Mouse (Mus musculus) spleen, adult 2 months (tissue): ENCODE measurements around the gene Cckbr. TPM values are rescaled to one million over a fixed set of nuclear protein-coding genes. Genes with fewer than 3 reads are reported as not detected.

Source experiments
- DNase-seq, 2 experiments: peaks; one replicate each; pipeline versions ENCODE4 v3.0.0 to v3.0.0-alpha.2; 2012 to 2021; ENCODE audit warnings: low spot score in 2 of 2, low read depth in 1 of 2
- H3K27ac ChIP-seq: fragments of 200-500 bp; 2 replicates; pipeline ENCODE4 v1.5.1; 2012; ENCODE audit warnings: low read length, inconsistent platforms; ENCODE audit not compliant: insufficient read depth
- H3K27me3 ChIP-seq: fragments of 200-500 bp; 2 replicates; pipeline ENCODE4 v1.6.1; 2012; ENCODE audit warnings: mild to moderate bottlenecking, moderate library complexity, low read length, inconsistent platforms; ENCODE audit not compliant: control insufficient read depth, insufficient read depth
- H3K36me3 ChIP-seq: fragments of 200-500 bp; 2 replicates; pipeline ENCODE4 v1.6.1; 2012; ENCODE audit warnings: mild to moderate bottlenecking, low read length, inconsistent platforms; ENCODE audit not compliant: control insufficient read depth, insufficient read depth
- H3K4me1 ChIP-seq: fragments of 200-500 bp; 2 replicates; pipeline ENCODE4 v1.6.1; 2011; ENCODE audit warnings: inconsistent platforms; ENCODE audit not compliant: control insufficient read depth, insufficient read depth, insufficient read length
- H3K4me3 ChIP-seq: fragments of 200-500 bp; 2 replicates; pipeline ENCODE4 v1.5.1; 2011; ENCODE audit warnings: mild to moderate bottlenecking, inconsistent platforms; ENCODE audit not compliant: insufficient read depth, insufficient read length; ENCODE audit errors: extremely low read depth
- CTCF ChIP-seq: fragments of 200-500 bp; IDR thresholded peaks from 2 replicates; pipeline ENCODE4 v1.5.1; 2011; ENCODE audit warnings: mild to moderate bottlenecking, inconsistent platforms; ENCODE audit not compliant: insufficient read depth, insufficient read length, insufficient replicate concordance; ENCODE audit errors: extremely low read depth
- POLR2A ChIP-seq: fragments of 200-500 bp; IDR thresholded peaks from 2 replicates; pipeline ENCODE4 v1.6.1; 2011; ENCODE audit warnings: low read depth, low read length, inconsistent platforms
- WGBS: fragments of 180-500 bp; shearing (Covaris S2); methylation state at CpG from one replicate; pipeline ENCODE4 v1.1.7; 2018; 5-methylcytosine and 5-hydroxymethylcytosine counted together
- polyA plus RNA-seq: library from polyadenylated mRNA; depleted of rRNA; stranded (reverse); fragments of >200 nt; gene quantifications from 2 replicates; pipeline ENCODE4 v1.2.3, GENCODE M21; 2012

Gene Cckbr
- polyA plus RNA-seq, 1 experiment, result 0.11 TPM

DNA sequence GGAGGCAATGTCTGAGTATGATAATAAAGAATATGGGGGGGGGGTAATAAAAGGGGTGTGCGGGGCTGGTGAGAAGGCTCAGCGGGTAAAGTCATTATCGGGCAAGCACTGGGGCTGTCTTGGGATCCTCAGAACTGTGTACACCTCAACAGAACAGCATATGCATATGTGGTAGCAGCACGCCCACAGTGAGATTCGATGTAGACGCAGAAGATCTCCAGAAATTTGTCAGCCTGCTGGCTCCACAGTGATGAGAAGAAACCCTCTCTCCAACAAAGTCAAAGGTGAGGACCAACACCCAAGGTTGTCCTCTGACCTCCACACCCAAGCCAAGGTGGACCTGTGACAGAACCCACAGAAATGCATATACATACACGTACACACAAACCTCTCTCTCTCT lies 9.0 kb upstream of the Cckbr start:
- no peak for DNase-seq
- WGBS, result 88% methylated on average over 7 of the region's 7 CpGs
- no peak overlapping the region for H3K4me3 ChIP-seq
- H3K27ac ChIP-seq, result no peak overlapping the region
- H3K4me1 ChIP-seq, result no peaks in the 10 kb centered on the region
- no peaks in the 10 kb centered on the region for H3K36me3 ChIP-seq
- TF ChIP-seq CTCF, result no peak
- TF ChIP-seq POLR2A, result no peak
- H3K27me3 ChIP-seq, result no peaks in the 10 kb centered on the region

DNA sequence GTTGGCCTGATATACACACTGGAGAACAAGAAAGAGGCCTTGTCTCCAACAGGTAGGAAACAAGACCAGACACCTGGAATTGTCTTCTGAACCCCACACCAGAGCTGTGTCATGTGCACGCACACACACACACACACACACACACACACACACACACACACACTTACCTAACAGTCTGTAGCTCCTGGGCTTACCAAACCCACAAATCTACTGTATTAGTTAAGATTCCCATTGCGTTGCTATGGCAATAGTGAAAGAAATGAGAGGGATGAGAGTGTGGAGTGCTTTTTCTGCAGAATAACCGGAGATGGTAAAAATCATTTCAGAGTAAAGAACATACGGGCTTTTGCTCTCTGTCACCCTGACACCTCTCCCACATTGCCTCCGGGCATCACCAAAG lies 7.4 kb upstream of the Cckbr start:
- no peaks in the 10 kb centered on the region for H3K36me3 ChIP-seq
- H3K27me3 ChIP-seq, result no peaks in the 10 kb centered on the region
- no peak for DNase-seq
- TF ChIP-seq CTCF (no peak), POLR2A (no peak)
- H3K4me3 ChIP-seq, result no peak overlapping the region
- 88% methylated on average over 5 of the region's 5 CpGs for WGBS
- H3K27ac ChIP-seq, result no peak overlapping the region
- no peaks in the 10 kb centered on the region for H3K4me1 ChIP-seq

DNA sequence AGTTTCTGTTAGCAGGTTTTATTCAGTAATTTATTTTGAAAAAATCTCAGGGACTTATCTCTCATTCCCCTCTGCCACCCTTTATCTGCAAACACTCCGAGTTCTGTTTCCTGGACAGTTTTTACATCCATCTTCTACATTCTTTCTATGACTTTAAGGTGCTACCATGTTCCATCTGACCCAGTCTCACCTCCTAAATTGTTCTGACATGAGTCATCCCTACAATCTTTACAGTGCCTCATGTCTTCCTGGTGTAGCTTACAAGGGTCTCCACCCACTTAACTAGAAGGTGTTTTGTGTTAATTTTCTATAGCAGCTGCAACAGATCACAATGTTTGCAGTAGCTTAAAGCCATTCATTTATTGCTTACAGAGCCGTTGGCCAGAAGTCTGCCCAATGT lies 4.6 kb upstream of the Cckbr start:
- Histone ChIP-seq H3K27me3 (peaks cover 3% of the 10 kb centered on the region; the same call in 1 of the 2 replicates), H3K36me3 (no peaks in the 10 kb centered on the region), H3K4me1 (no peaks in the 10 kb centered on the region), H3K27ac (no peak overlapping the region), H3K4me3 (no peak overlapping the region)
- 56% methylated on average over 2 of the region's 2 CpGs for WGBS
- TF ChIP-seq CTCF, result no peak
- no peak for TF ChIP-seq POLR2A
- DNase-seq, result no peak

DNA sequence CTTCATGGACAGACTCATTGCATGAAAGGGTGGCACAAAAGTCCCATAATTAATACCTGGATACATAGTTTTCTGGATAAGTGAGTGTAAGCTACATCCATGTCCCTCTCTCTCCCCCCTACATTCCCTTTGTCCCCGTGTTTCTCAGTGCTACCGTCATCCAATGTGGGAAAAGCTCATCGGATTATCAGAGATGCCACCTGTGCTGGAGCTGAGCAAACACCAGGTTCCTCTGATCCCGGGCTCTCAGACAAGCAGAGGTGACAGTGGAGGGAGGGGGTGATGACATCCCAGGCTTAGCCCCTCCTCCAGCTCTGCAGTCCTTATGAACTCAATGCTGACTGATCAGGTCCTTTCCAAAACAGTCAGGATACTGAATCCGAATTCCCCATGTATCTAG lies 1.2 kb upstream of the Cckbr start:
- TF ChIP-seq CTCF (no peak), POLR2A (no peak)
- no peaks in the 10 kb centered on the region for H3K4me1 ChIP-seq
- H3K27ac ChIP-seq, result no peak overlapping the region
- peaks cover 6% of the 10 kb centered on the region; the same call in 1 of the 2 replicates for H3K27me3 ChIP-seq
- no peak for DNase-seq
- WGBS, result 35% methylated on average over 5 of the region's 5 CpGs
- H3K36me3 ChIP-seq, result no peaks in the 10 kb centered on the region
- no peak overlapping the region for H3K4me3 ChIP-seq

DNA sequence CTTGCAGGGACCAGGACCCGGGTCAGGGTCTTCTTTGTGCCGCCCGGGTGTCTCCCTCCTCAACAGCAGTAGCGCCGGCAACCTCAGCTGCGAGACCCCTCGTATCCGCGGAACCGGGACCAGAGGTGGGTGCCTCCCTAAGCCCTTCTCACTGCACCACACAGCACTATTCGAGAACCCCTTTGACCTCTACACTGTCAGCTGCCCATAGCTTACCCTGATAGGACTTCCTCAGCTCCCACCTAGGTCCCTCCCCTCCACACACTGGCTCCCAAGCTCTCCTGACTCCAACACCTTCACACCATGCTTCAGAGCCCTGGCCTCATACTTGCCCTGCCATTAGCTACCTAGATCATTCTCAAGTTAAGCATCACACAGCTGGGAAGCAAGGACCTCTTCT lies 520 bp downstream of the Cckbr start:
- H3K4me1 ChIP-seq, result no peaks in the 10 kb centered on the region
- no peak overlapping the region for H3K27ac ChIP-seq
- TF ChIP-seq POLR2A (no peak), CTCF (no peak)

DNA sequence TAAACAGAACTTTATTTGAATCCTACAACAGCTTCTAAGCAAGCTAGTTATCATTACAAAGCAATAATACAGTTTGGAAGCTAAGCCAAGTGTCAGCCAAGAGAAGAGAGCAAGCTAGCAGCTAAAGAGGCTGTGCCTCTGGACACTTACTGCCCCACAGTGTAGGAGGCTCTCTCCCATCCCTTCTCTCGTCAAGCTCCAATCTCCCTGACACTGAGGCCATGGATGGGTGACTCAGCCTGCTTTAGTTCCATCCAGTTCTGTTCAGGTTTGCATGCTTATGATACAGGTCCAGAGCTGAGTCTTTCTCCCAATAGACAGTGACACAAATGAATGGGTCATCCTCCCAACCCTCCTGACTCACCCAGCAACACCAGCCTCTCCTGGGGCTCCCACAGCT lies 6.5 kb downstream of the Cckbr start:
- no peaks in the 10 kb centered on the region for H3K27me3 ChIP-seq
- no peaks in the 10 kb centered on the region for H3K36me3 ChIP-seq
- H3K4me1 ChIP-seq, result no peaks in the 10 kb centered on the region
- TF ChIP-seq CTCF (no peak), POLR2A (no peak)
- no peak overlapping the region for H3K27ac ChIP-seq
- no peak for DNase-seq
- H3K4me3 ChIP-seq, result no peak overlapping the region
- WGBS, result 59% methylated on average over 1 of the region's 1 CpGs

More for the DNA sequence above, 520 bp downstream of the Cckbr start:
- Histone ChIP-seq H3K36me3 (no peaks in the 10 kb centered on the region), H3K4me3 (no peak overlapping the region), H3K27me3 (peaks cover 6% of the 10 kb centered on the region; the same call in 1 of the 2 replicates)
- no peak for DNase-seq
- WGBS, result 7% methylated on average over 11 of the region's 11 CpGs

DNA sequence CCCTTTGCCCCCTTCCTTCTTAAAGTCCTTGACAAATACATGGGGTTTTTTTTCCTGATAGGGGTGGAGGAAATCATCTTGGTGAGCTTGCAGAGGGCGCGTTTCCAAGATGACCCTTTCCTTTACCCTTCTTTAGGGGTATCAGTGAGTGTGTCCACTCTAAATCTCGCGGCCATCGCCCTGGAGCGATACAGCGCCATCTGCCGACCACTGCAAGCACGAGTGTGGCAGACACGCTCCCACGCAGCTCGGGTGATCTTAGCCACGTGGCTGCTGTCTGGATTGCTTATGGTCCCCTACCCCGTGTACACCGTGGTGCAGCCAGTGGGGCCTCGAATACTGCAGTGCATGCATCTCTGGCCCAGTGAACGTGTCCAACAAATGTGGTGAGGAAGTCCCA lies 8.3 kb downstream of the Cckbr start:
- H3K27me3 ChIP-seq, result no peaks in the 10 kb centered on the region
- H3K36me3 ChIP-seq, result no peaks in the 10 kb centered on the region
- 82% methylated on average over 17 of the region's 17 CpGs for WGBS
- H3K4me1 ChIP-seq, result no peaks in the 10 kb centered on the region
- no peak for TF ChIP-seq CTCF
- TF ChIP-seq POLR2A, result no peak
- no peak overlapping the region for H3K4me3 ChIP-seq
- DNase-seq, result no peak
- no peak overlapping the region for H3K27ac ChIP-seq
